Mouse (Mus musculus) megakaryocyte, embryonic 14.5 days (primary cell): ENCODE measurements around the gene Itpka.

ENCODE experiments used
- FLI1 ChIP-seq: IDR thresholded peaks from 2 replicates; pipeline ENCODE4 v1.6.1; 2012; ENCODE audit warnings: low read length, inconsistent platforms, mixed read lengths
- GATA1 ChIP-seq: IDR thresholded peaks from 3 replicates; pipeline ENCODE4 v1.6.1; 2012; ENCODE audit warnings: mixed read lengths, low read length, inconsistent platforms, borderline replicate concordance

- no peak for TF ChIP-seq GATA1
- TF ChIP-seq FLI1 = no peak
Observed at GRCm38 (mm10) chr2:119749260-119749659, 7.1 kb downstream of the Itpka start.
